In genomic region chr11:5354753-5355152, GRCm38 (mm10) we compare ENCODE assay signal across 11 mouse cellular contexts.
DNase-seq lines count a peak whose midpoint lies in the region; ATAC-seq and TF ChIP-seq lines count a peak whose summit lies in the region.
"Had no signal": no experiment of that assay in that cellular context is flagged by ENCODE, and none has a peak within 500 bp of the region (broad histone marks: within the 10 kb centered on the region; RNA-seq: fewer than 3 reads in every experiment).

No protein-coding gene starts in this region.

- no peak overlapping the region for H3K9ac ChIP-seq in midbrain, embryonic 13.5 days (replicated peaks)
- H3K9ac ChIP-seq in forebrain, embryonic 14.5 days (ENCODE audit: low read length): no peak overlapping the region
- H3K9ac ChIP-seq: forebrain, embryonic 12.5 days; midbrain, embryonic 15.5 days had no signal

- ATAC-seq in midbrain, embryonic 13.5 days: no peak
- no peak for ATAC-seq in forebrain, embryonic 14.5 days
- ATAC-seq: midbrain, embryonic 15.5 days had no signal

- no peaks in the 10 kb centered on the region for H3K79me2 ChIP-seq in macrophage (ENCODE audit: inconsistent target)

- H3K4me1 ChIP-seq in midbrain, embryonic 13.5 days (replicated peaks): peaks cover 4% of the 10 kb centered on the region; the same call in 1 of the 2 replicates
- no peaks in the 10 kb centered on the region for H3K4me1 ChIP-seq in forebrain, embryonic 14.5 days (ENCODE audit: control insufficient read depth, insufficient read depth, low read length)
- H3K4me1 ChIP-seq: forebrain, embryonic 12.5 days had no signal

- intact Hi-C loops in gastrocnemius, adult 2 months (cut with DNase I): no loop called here

- H3K4me2 ChIP-seq in midbrain, embryonic 13.5 days (replicated peaks): no peak overlapping the region
- H3K4me2 ChIP-seq in forebrain, embryonic 14.5 days (ENCODE audit: low read length): no peak overlapping the region
- H3K4me2 ChIP-seq: forebrain, embryonic 12.5 days; midbrain, embryonic 15.5 days had no signal

- no peak overlapping the region for H3K27ac ChIP-seq in gastrocnemius, adult 2 months
- H3K27ac ChIP-seq in macrophage: peak overlapping the region; percentile 22; the same call in 1 of the 2 replicates
- H3K27ac ChIP-seq in midbrain, embryonic 13.5 days: no peak overlapping the region
- H3K27ac ChIP-seq in forebrain, embryonic 14.5 days (ENCODE audit: low read depth, low read length): no peak overlapping the region
- H3K27ac ChIP-seq: forebrain, embryonic 12.5 days; midbrain, embryonic 15.5 days had no signal

- no peaks in the 10 kb centered on the region for H3K9me3 ChIP-seq in midbrain, embryonic 13.5 days
- H3K9me3 ChIP-seq in forebrain, embryonic 14.5 days (replicated peaks; ENCODE audit: control insufficient read depth, low read length): no peaks in the 10 kb centered on the region
- H3K9me3 ChIP-seq: forebrain, embryonic 12.5 days; midbrain, embryonic 15.5 days had no signal

- peak; percentile 25 for DNase-seq in gastrocnemius, adult 2 months
- no peak for DNase-seq in gastrocnemius, postnatal 25 days
- DNase-seq in adrenal gland, postnatal 14 days: peak; percentile 69
- peak; percentile 53 for DNase-seq in layer of hippocampus, adult 9-10 months (ENCODE audit: low spot score)
- no peak for DNase-seq in cerebellum, adult 11 months
- no peak for DNase-seq in forebrain, embryonic 14.5 days (ENCODE audit: low spot score)
- DNase-seq: kidney, postnatal 25 days had no signal

- no peak overlapping the region for H3K4me3 ChIP-seq in gastrocnemius, adult 2 months
- H3K4me3 ChIP-seq in macrophage (ENCODE audit: inconsistent target): no peak overlapping the region
- H3K4me3 ChIP-seq in midbrain, embryonic 13.5 days (replicated peaks): no peak overlapping the region
- no peak overlapping the region for H3K4me3 ChIP-seq in forebrain, embryonic 14.5 days (ENCODE audit: low read depth, low read length)
- H3K4me3 ChIP-seq: forebrain, embryonic 12.5 days; midbrain, embryonic 15.5 days had no signal

- TF ChIP-seq CTCF in gastrocnemius, adult 2 months (IDR thresholded peaks at IDR 0.05): no peak

- 0% methylated on average over 1 of the region's 1 CpGs for WGBS in macrophage (ENCODE audit: missing documents)
- WGBS in midbrain, embryonic 13.5 days: 94% methylated on average over 1 of the region's 1 CpGs
- WGBS in forebrain, embryonic 14.5 days: 93% methylated on average over 1 of the region's 1 CpGs

- H3K27me3 ChIP-seq in midbrain, embryonic 13.5 days: no peaks in the 10 kb centered on the region
- H3K27me3 ChIP-seq in forebrain, embryonic 14.5 days (replicated peaks; ENCODE audit: control insufficient read depth, insufficient read depth, low read length): no peaks in the 10 kb centered on the region
- H3K27me3 ChIP-seq: forebrain, embryonic 12.5 days; midbrain, embryonic 15.5 days had no signal

- H3K36me3 ChIP-seq in macrophage (ENCODE audit: inconsistent target): no peaks in the 10 kb centered on the region
- H3K36me3 ChIP-seq in midbrain, embryonic 13.5 days: no peaks in the 10 kb centered on the region
- H3K36me3 ChIP-seq in forebrain, embryonic 14.5 days (ENCODE audit: control insufficient read depth, insufficient read depth, low read length): no peaks in the 10 kb centered on the region
- H3K36me3 ChIP-seq: forebrain, embryonic 12.5 days; midbrain, embryonic 15.5 days had no signal

Comparison
In these comparisons a context has a peak if more than half of its experiments do, and no peak if none do; other contexts are left out.
1. DNase-seq: peak in gastrocnemius, adult 2 months (single experiment), adrenal gland, postnatal 14 days (single experiment) and layer of hippocampus, adult 9-10 months (single experiment); none in gastrocnemius, postnatal 25 days (single experiment), cerebellum, adult 11 months (single experiment) and forebrain, embryonic 14.5 days (single experiment).